Mouse (Mus musculus): ENCODE data around the gene Mbtd1.

Mbtd1 gene

DNA sequence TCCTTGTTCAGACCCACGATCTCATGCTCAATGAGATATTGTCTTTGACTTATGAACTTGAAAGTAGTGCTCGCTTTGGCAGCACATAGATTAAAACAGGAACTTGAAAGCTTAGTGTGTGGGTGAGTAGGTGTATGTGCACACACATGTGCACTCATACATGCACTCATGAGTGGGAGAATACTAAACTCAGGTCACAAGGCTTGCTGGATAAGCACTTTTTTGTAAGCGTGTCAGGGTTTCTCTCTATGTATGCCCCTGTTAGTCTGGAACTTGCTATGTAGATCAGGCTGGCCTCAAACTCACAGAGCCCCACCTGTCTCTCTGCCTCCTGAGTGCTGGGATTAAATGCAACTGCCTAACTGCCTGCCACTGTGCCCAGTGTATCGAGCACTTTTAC lies 101.4 kb downstream of the Mbtd1 start:
- DNase-seq (ENCODE audit: low spot score in 2 of 2): no peak

DNA sequence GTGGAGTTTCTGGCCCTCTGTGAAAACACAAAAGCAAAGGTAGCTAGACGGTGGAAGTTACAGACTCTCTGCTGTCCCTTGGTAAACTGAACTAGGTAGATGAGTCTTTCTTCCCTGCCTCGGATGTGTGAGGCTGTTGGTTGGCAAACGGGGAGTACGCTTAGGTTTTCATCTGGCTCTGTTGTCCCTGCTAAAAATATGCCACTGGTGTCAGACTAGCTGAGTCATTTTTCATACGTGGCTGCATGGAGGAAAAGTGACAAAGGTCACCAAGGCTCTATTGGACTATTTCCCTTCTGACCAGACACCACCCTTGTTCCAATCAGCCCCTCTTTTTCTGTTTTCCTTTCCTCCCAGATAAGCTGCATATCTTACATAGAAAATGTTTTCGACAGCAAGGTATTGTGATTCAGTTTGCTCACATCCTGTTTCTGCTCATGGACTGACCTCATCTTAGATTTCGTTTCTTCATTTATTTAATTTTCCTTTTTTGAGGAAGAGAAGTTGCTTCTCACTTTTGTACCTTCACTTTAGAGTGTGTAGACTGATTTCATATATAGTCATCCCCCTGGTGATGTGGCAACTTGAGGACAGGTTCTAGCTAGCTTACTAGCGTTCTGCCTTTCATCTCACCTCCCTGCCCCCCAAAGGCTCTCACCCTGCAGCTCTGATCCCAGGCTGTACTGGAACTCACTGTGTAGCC lies 102.1 kb downstream of the Mbtd1 start:
- DNase-seq (ENCODE audit: low spot score in 2 of 2): no peak

DNA sequence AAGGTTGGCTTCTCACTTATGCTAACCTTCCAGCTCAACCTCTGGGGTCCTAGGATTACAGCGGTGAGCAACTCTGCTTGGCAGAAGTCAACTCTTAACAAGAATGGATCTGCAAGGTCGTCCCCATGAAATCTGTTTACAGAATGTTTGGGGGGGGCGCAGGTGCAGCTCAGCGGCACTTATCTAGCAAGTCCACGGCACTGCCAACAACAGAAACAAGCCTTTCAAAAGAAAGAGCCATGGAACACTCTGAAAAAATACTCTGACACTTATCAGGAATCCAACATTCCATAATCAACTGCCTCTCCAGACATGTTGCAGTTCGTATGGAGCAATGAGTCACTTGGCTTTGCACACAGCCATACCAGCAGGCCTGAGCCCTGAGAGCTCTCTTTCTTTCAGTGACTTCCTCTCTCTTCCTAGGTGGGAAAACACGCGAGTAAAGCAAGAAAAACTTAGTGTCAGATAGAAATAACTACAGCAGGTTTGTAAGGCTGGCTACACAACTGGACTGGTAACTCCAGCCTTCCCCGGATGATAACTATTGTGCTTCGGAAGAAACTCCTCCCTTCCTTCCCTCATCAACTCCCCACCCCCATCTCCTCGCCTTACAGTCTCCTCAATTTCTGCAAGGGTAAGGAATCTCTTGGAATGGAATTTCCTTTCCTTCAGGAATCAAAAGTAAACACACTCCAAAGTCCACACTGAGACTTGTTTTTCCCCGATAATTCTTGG lies 102.8 kb downstream of the Mbtd1 start:
- no peak for DNase-seq (ENCODE audit: low spot score in 2 of 2)

- peak in 1 of 2 experiments; percentile 20 for DNase-seq (ENCODE audit: low spot score in 2 of 2)
Measured at GRCm38 (mm10) chr11:93994531-93994930, 108.9 kb downstream of the Mbtd1 start.

- DNase-seq (ENCODE audit: low spot score in 2 of 2): peak; percentile 78 to 87
Measured at GRCm38 (mm10) chr11:93995111-93995719, 109.6 kb downstream of the Mbtd1 start.

DNA sequence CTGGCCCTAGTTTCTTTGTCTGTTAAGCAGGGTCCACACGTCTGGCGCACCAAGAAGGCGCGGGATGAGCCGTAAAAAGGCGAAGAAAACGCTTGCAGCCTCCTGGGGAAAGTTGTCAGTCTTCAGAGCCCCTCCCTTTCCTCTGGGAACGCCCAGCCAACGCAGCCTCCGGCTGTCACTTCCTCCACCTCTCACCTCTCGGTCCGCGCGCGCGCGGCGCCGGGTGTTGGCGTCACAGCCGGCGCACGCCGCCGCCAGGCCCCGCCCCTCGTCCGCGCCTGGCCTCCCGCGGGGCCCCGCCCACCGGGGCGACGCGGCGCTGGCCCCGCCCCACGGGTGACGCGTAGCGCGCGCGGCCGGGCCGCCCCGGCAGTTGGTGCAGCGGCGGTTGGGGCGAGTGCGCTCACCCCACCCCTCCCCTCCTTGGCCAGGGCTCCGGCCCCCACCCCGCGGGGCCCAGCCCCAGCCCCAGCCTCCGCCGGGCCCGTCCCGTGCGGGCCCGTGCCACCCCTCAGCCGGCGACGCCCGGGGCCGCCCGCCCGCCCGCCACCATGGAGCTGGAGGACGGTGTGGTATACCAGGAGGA lies 110.2 kb downstream of the Mbtd1 start, which contains the start of gene Spag9:
Gene Spag9, plus strand, starts transcription at position 372 of the 586 bp plus-strand sequence.
- DNase-seq (ENCODE audit: low spot score in 2 of 2): peak; percentile 89 to 92
